Mouse (Mus musculus) cortical plate, adult 2 months (tissue): ENCODE measurements around the gene Mmp24. TPM values are rescaled to one million over a fixed set of nuclear protein-coding genes. Genes with fewer than 3 reads are reported as not detected.
"Not testable (repeated sequence)": the region's sequence is repeated elsewhere in the genome, so short reads cannot be mapped to it uniquely, and the experiment has no call there.

Experiments used
- H3K27ac ChIP-seq: fragments of 200-500 bp; 2 replicates; pipeline ENCODE4 v1.5.1; 2012; ENCODE audit warnings: low read length, control low read depth, inconsistent platforms; ENCODE audit not compliant: insufficient read depth
- H3K4me1 ChIP-seq: fragments of 200-500 bp; 2 replicates; pipeline ENCODE4 v1.6.1; 2011; ENCODE audit warnings: low read length; ENCODE audit not compliant: control insufficient read depth, insufficient read depth
- H3K4me3 ChIP-seq: fragments of 200-500 bp; 2 replicates; pipeline ENCODE4 v1.5.1; 2011; ENCODE audit warnings: mild to moderate bottlenecking, low read length, control low read depth; ENCODE audit not compliant: insufficient read depth
- CTCF ChIP-seq: fragments of 200-500 bp; IDR thresholded peaks from 2 replicates; pipeline ENCODE4 v1.5.1; 2011; ENCODE audit warnings: mild to moderate bottlenecking, control low read depth, low read length; ENCODE audit not compliant: insufficient read depth; ENCODE audit errors: extremely low read depth
- POLR2A ChIP-seq: fragments of 200-500 bp; IDR thresholded peaks from 2 replicates; pipeline ENCODE4 v1.6.1; 2011; ENCODE audit warnings: mild to moderate bottlenecking, low read length, control low read depth; ENCODE audit not compliant: insufficient read depth; ENCODE audit errors: extremely low read depth
- polyA plus RNA-seq: library from polyadenylated mRNA; depleted of rRNA; stranded (reverse); fragments of >200 nt; gene quantifications from 2 replicates; pipeline ENCODE4 v1.2.3, GENCODE M21; 2012

The Mmp24 gene
- polyA plus RNA-seq, 1 experiment = 33.8 TPM

DNA sequence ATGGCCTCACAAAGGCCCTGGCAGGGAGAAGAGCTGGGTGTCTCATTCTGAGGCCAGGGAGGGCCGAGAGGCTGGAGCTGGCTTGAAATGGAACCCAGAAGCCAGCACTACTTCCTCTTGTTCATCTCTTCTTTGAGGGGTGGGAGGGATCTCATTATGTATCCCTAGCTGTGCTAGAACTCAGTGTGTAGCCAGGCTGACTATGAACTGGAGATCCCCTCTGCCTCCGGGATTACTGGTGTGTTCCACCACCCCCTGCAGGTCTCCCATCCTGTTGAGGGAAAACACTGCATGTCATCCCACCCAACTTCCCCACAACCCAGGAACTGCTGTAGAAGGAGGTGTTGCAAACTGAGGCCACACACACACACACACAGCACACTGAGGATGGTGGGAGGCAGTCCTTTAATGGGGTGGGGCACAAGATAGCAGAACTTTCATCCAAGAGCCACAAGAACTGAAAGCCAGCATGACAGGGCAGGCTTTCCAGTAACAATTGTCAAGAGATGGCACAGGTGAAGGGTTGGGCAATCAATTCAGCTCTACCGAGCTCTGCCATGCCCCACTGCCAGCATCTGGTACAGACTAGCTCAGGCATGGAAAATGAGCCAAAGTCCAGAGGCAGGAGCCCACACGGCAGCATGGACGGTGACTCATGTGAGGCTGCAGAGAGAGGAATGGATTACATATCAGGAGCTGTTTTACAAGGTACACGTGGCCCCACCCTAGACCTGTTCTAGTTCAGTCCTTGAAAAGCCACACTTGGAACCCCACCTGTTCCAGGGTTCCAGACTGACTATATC is 44.5 kb downstream of the Mmp24 start:
- peak overlapping the region; percentile 54; the same call in 1 of the 2 replicates for H3K4me3 ChIP-seq
- TF ChIP-seq POLR2A = no peak
- TF ChIP-seq CTCF = no peak
- H3K4me1 ChIP-seq = peaks cover 3% of the 10 kb centered on the region; the same call in 1 of the 2 replicates
- H3K27ac ChIP-seq = 0 out of 2 replicates have a peak overlapping the region, but pooled peaks have one; percentile 2

DNA sequence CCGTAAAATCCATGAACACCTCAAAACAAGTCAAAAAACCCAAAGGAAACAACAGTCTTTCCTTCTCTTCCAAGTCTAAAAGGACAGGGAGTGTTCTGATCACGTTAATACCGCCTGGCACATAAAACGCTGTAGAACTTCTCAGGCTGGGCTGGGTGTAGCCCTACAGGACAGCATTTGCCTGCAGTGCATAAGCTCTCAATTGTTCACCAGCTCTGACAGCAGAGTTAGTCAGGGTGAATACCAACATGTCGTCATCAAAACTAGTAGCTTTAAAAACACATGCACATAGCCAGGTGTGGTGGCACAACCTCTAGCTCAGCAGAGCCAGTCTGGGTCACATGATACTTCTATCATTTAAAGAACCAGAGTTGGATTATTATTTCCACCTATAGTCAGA is 45.6 kb downstream of the Mmp24 start:
- no peak overlapping the region for H3K27ac ChIP-seq
- no peak overlapping the region for H3K4me3 ChIP-seq
- TF ChIP-seq CTCF = no peak
- TF ChIP-seq POLR2A = no peak
- peaks cover 4% of the 10 kb centered on the region; the same call in 1 of the 2 replicates for H3K4me1 ChIP-seq

DNA sequence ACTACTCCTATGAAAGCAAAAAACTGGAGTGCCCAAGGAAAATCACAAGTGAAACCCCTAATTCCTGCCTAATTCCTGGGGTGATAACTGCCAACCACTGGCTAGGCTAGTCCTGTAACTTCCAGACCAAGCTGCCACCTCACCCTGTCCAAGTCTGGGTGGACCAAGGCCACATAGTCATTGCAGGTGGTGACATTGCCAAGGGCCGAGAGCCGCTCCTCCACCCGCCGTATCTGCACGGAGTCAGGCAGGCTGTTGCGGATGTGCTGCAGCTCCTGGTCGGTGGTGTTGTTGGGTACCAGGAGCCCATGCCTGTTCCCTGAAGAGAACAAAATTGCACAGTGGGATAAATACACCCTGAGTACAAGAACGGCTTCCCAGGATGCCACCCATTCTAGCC is 48.6 kb downstream of the Mmp24 start:
- Histone ChIP-seq H3K4me3 (no peak overlapping the region), H3K4me1 (peaks cover 4% of the 10 kb centered on the region; the same call in 1 of the 2 replicates), H3K27ac (no peak overlapping the region)
- TF ChIP-seq CTCF (no peak), POLR2A (no peak)

DNA sequence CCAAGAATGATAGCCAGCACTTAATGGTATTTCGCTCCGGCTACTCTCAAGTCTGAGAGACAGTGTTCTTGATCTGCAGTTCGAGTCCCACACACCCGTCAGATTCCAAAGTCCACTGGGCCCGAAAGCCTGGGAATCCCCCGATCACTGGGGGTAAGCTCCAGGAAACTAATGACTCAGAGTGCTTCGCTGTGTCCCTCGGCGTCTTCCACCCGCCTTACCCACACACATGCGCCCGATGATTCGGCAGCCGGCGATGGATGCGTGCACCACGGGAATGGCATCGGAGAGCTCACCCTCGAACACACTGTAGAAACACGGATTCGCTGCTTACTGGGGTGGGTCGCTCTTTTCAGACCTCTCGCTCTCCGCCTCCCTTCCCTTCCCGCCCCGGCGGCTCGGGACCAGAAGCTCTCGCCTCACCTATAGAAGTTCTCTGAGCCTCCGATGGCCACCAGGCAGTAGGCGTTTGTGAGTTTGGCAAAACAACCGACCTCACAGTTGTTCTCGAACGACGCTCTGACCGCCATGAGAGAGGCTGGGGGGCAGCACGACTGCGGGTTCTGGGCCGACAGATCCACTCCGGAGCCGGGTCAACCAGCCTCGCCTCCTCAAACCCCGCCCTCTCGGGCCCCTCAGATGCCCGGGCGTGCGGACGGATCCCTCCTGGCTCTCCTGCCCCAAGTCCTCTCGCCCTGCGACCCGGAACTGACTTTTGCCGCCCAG is 50.9 kb downstream of the Mmp24 start:
- TF ChIP-seq CTCF (no peak), POLR2A (no peak)
- peak overlapping the region; percentile 61 for H3K4me3 ChIP-seq
- H3K27ac ChIP-seq = no peak overlapping the region
- peaks cover 1% of the 10 kb centered on the region; the same call in 1 of the 2 replicates for H3K4me1 ChIP-seq

DNA sequence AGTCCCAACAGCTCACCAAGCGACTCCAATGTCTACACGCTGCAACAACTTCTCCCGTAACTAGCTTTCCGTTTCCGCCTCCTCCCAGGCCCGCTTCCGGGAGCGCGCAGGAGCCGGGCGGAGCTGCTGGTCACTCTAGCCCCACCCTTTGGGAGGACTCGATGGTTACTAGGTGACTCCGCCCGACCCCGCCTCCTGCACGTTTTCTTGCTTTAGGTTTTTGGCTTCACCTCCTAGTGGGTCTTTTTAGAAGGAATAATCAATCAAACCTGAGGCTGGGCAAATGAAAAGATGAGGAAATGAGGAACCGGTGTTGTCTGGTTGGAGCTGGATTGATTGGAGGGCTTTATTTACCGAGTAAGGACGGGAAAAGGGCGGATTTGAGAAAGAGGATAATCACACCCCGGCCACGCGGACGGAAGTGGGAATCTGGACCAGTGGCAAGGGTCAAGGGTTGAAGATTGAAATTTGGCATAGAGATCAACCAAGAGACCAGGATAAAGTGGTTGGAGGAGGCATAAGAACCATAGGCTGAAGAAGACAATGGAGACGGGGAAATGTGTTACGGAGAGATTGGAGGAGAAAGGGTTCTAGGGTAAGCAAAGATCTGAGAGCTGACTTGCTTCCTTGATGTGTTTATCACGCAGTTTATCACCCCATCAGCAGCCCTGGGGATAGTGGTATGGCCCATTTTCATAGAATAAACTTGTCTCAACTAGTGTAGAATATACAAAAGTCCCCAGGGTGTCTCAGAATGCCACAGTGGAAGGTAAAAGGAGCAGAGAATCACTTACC is 51.7 kb downstream of the Mmp24 start, which contains the start of gene Eif6:
TSS of gene Eif6 (minus strand) at position 296 of the 795 bp plus-strand sequence.
- Histone ChIP-seq H3K4me3 (peak within 1 kb of the TSS; percentile 61), H3K4me1 (peaks cover 1% of the 10 kb centered on the region; the same call in 1 of the 2 replicates), H3K27ac (no peak within 1 kb of the TSS)
- TF ChIP-seq POLR2A (peak; percentile 63; the same call in 1 of the 2 replicates), CTCF (no peak)

DNA sequence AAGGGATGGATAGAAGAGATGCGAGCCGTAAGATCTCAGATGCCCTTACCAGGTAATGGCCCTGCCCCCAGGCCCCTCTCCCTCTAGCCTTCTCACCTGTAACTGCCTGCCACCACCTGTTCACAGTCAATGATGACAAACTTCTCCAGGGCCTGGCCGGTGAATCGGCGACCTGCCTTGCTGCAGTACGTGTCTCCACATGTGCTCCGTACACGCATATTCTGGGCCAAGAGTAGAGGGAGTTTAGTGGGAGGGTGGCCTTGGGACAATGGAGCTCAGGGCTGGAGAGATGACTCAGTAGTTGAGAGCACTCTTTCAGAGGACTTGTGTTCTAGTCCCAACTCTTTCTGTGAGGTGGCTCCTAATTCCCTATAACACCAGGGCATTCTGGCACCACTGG is 55.7 kb downstream of the Mmp24 start:
- no peak overlapping the region for H3K4me3 ChIP-seq
- TF ChIP-seq CTCF = no peak
- TF ChIP-seq POLR2A = no peak
- no peaks in the 10 kb centered on the region for H3K4me1 ChIP-seq
- H3K27ac ChIP-seq = no peak overlapping the region

DNA sequence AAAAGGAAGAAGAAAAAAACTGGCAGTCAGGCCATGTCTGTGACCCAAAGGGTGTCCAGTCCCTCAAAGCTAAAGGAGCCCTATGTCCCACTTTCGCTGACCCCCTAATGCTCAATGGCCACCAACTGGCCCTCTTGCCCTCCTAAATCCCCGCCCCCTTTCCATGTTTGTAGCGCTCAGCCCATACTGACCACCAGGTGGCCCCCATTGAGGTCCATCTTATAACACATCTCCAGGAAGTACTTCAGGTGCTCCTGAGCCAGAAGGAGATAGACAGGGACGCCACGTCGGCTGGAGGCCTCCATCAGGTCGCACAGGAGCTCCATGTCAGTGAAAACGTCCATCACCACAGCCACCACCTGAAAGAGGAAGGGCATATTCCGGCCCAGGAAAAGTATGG is 56.2 kb downstream of the Mmp24 start:
- TF ChIP-seq POLR2A = no peak
- TF ChIP-seq CTCF = no peak
- no peak overlapping the region for H3K4me3 ChIP-seq
- no peaks in the 10 kb centered on the region for H3K4me1 ChIP-seq
- no peak overlapping the region for H3K27ac ChIP-seq

DNA sequence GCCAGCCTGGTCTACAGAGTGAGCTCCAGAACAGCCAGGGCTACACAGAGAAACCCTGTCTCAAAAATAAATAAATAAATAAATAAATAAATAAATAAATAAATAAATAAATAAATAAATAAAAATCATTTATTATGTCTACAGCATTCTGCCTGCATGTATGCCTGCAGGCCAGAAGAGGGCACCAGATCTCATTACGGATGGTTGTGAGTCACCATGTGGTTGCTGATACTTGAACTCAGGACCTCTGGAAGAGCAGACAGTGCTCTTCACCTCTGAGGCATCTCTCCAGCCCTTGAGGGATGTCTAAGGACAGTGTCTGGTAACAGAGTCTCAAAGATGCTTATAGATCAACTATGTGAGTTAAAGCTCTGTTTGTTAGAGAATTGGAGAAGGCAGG is 56.9 kb downstream of the Mmp24 start:
- not testable (repeated sequence) for H3K27ac ChIP-seq, H3K4me1 ChIP-seq, H3K4me3 ChIP-seq

DNA sequence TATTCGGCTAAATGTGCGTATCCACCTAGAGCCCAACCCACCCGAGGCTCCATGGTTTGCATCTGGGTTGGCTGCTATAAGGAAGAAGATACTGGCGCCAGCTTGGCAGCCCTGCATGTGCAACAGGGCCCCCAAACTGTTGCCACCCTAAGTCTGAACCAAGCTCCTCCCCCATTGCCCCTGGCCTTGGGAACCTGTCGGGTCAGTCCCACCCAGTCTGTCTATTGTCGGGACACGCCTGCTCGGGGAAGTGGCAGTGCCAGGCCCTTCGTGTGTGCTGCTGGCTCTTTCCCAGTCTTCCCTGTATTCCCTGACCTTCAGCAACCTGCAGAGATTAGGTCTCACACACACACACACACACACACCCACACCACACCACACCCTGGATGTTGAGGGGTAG is 59.6 kb downstream of the Mmp24 start, which contains the start of gene Fam83c:
TSS of gene Fam83c (minus strand) at position 123 of the 400 bp plus-strand sequence.
- Histone ChIP-seq H3K27ac (no peak within 1 kb of the TSS), H3K4me1 (no peaks in the 10 kb centered on the region), H3K4me3 (no peak within 1 kb of the TSS)
- no peak for TF ChIP-seq POLR2A
- no peak for TF ChIP-seq CTCF
